Mouse (Mus musculus) myocyte (in vitro differentiated cells): ENCODE results near the gene Vps45. TPM values are rescaled to one million over a fixed set of nuclear protein-coding genes. Genes with fewer than 3 reads are reported as not detected.

Source experiments
- H3K27me3 ChIP-seq: one replicate; pipeline ENCODE4 v1.6.1; 2011; ENCODE audit not compliant: control insufficient read depth, insufficient read depth, insufficient read length
- H3K36me3 ChIP-seq: one replicate; pipeline ENCODE4 v1.6.1; 2011; ENCODE audit not compliant: control insufficient read depth, insufficient read depth
- H3K4me2 ChIP-seq: one replicate; pipeline ENCODE4 v1.6.1; 2011; ENCODE audit warnings: low read depth, control low read depth
- H3K4me3 ChIP-seq: one replicate; pipeline ENCODE4 v1.5.1; 2011; ENCODE audit warnings: mild to moderate bottlenecking, control low read depth, moderate library complexity
- H3K79me2 ChIP-seq: one replicate; pipeline ENCODE4 v1.6.1; 2011; ENCODE audit not compliant: control insufficient read depth, insufficient read depth
- H3ac ChIP-seq: one replicate; pipeline ENCODE4 v1.6.1; 2011; ENCODE audit not compliant: control insufficient read depth, insufficient read length
- CEBPB ChIP-seq: IDR thresholded peaks from 2 replicates; pipeline ENCODE4 v1.6.1; 2011; ENCODE audit warnings: mild to moderate bottlenecking, moderate library complexity; ENCODE audit not compliant: poor library complexity, insufficient read depth, severe bottlenecking
- E2F4 ChIP-seq: IDR thresholded peaks from one replicate; pipeline ENCODE4 v1.6.1; 2011; ENCODE audit warnings: mild to moderate bottlenecking, control low read depth, moderate library complexity; ENCODE audit not compliant: insufficient read depth
- MAX ChIP-seq: IDR thresholded peaks from one replicate; pipeline ENCODE4 v1.6.1; 2011; ENCODE audit warnings: low read depth, mild to moderate bottlenecking, control low read depth
- MYOD1 ChIP-seq, 3 experiments: IDR thresholded peaks; one replicate each; pipeline ENCODE4 v1.6.1; 2011; ENCODE audit warnings: control low read depth in 2 of 3, low read depth in 2 of 3, mild to moderate bottlenecking in 2 of 3, moderate library complexity in 1 of 3; ENCODE audit not compliant: insufficient read length in 2 of 3, control insufficient read depth in 1 of 3
- MYOG ChIP-seq, 3 experiments: IDR thresholded peaks; one replicate each; pipeline ENCODE4 v1.6.1; 2011; ENCODE audit warnings: control low read depth in 2 of 3, low read depth in 2 of 3, mild to moderate bottlenecking in 2 of 3; ENCODE audit not compliant: insufficient read length in 2 of 3, control insufficient read depth in 1 of 3, insufficient read depth in 1 of 3
- POLR2A ChIP-seq: IDR thresholded peaks from one replicate; pipeline ENCODE4 v1.6.1; 2011; ENCODE audit warnings: low read depth, mild to moderate bottlenecking, control low read depth, moderate library complexity; ENCODE audit not compliant: insufficient read length
- POLR2AphosphoS2 ChIP-seq: IDR thresholded peaks from one replicate; pipeline ENCODE4 v1.6.1; 2011; ENCODE audit warnings: low read depth, control low read depth; ENCODE audit not compliant: insufficient read length
- REST ChIP-seq: IDR thresholded peaks from one replicate; pipeline ENCODE4 v1.6.1; 2011; ENCODE audit warnings: mild to moderate bottlenecking, control low read depth, moderate library complexity; ENCODE audit not compliant: insufficient read depth, insufficient read length
- SRF ChIP-seq: IDR thresholded peaks from one replicate; pipeline ENCODE4 v1.6.1; 2011; ENCODE audit warnings: low read depth; ENCODE audit not compliant: control insufficient read depth, insufficient read length
- TCF12 ChIP-seq: IDR thresholded peaks from one replicate; pipeline ENCODE4 v1.6.1; 2011; ENCODE audit warnings: mild to moderate bottlenecking, control low read depth; ENCODE audit not compliant: poor library complexity, insufficient read depth, severe bottlenecking
- TCF3 ChIP-seq: IDR thresholded peaks from one replicate; pipeline ENCODE4 v1.6.1; 2011; ENCODE audit warnings: low read depth, control low read depth; ENCODE audit not compliant: insufficient read length
- USF1 ChIP-seq: IDR thresholded peaks from one replicate; pipeline ENCODE4 v1.6.1; 2011; ENCODE audit warnings: low read depth, mild to moderate bottlenecking, control low read depth, moderate library complexity
- polyA plus RNA-seq: library from polyadenylated mRNA; unstranded; fragments of >200 nt; fragmentation: generic; extraction: Trizol; gene quantifications from one replicate; pipeline ENCODE4 v1.2.1, GENCODE M21; 2012; ENCODE audit warnings: missing spikeins

The Vps45 gene
- polyA plus RNA-seq, 1 experiment = 22.0 TPM

DNA sequence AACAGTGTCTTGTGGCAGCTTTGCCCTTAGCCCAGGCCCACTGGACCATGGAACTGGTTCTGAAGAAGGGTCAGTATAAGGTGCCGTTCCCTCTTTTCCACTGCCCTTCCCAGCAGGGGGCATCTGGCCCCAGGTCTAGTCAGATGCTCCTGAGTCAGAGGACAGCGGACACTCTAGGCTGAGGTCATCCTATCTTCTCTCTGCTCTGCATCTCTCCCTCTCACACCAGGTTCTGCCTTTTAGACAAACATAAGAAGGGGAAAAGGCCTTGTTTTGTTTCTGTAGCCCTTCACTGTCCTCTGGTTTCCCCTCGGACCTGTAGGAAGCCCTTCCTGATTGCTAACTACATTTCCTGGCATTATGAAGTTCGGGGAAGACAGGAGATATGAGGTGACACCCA lies 64.4 kb downstream of the Vps45 start:
- H3K4me3 ChIP-seq = peak overlapping the region; percentile 65
- H3ac ChIP-seq = no peak overlapping the region
- no peaks in the 10 kb centered on the region for H3K27me3 ChIP-seq
- H3K79me2 ChIP-seq = peaks cover 26% of the 10 kb centered on the region
- H3K36me3 ChIP-seq = no peaks in the 10 kb centered on the region
- TF ChIP-seq MYOD1 (IDR thresholded peaks at IDR 0.05; ENCODE audit: control insufficient read depth in 1 of 3, insufficient read length in 2 of 3, low read depth in 2 of 3) = peak in 1 of 3 experiments; percentile 37
- no peak for TF ChIP-seq POLR2A
- peak overlapping the region; percentile 95 for H3K4me2 ChIP-seq

DNA sequence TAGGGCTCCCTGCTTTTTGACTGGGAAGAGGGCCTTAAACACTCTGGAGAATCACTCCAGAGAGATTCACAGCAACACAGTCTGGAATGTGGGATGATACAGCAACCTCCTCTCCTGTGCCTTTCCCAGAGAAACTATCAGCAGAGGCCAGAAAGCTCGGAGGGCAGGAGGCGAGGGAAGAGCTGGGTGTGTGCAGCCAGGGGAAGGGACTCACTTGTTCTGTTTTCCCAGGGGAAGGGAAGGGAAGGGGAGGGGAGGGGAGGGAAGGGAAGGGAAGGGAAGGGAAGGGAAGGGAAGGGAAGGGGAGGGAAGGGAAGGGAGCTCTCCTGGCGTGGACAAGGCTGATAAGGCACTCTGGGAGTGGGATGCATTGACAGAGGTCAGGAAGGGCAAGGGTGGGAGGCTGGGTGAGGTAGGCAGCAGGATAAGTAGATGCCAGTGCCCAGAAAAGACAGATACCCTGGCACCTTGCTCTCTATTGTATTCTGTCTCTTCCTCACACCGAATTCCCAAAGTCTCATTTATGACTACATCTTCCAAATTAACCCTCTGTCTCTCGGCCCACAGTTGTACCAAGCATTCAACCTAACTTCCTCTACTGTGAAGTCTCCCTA lies 65.2 kb downstream of the Vps45 start:
- H3K36me3 ChIP-seq = no peaks in the 10 kb centered on the region
- peak overlapping the region; percentile 65 for H3K4me3 ChIP-seq
- H3K4me2 ChIP-seq = peak overlapping the region; percentile 95
- H3K79me2 ChIP-seq = peaks cover 26% of the 10 kb centered on the region
- H3ac ChIP-seq = no peak overlapping the region
- H3K27me3 ChIP-seq = no peaks in the 10 kb centered on the region
- no peak for TF ChIP-seq SRF
- TF ChIP-seq POLR2A = no peak
- no peak for TF ChIP-seq TCF3
- no peak for TF ChIP-seq MYOG (IDR thresholded peaks at IDR 0.05; ENCODE audit: control insufficient read depth in 1 of 3, insufficient read depth in 1 of 3, insufficient read length in 2 of 3, low read depth in 2 of 3)
- TF ChIP-seq CEBPB = no peak
- no peak for TF ChIP-seq REST
- TF ChIP-seq TCF12 = no peak
- no peak for TF ChIP-seq E2F4
- TF ChIP-seq POLR2AphosphoS2 = no peak
- TF ChIP-seq USF1 = no peak
- no peak for TF ChIP-seq MAX
- TF ChIP-seq MYOD1 (IDR thresholded peaks at IDR 0.05; ENCODE audit: control insufficient read depth in 1 of 3, insufficient read length in 2 of 3, low read depth in 2 of 3) = no peak

DNA sequence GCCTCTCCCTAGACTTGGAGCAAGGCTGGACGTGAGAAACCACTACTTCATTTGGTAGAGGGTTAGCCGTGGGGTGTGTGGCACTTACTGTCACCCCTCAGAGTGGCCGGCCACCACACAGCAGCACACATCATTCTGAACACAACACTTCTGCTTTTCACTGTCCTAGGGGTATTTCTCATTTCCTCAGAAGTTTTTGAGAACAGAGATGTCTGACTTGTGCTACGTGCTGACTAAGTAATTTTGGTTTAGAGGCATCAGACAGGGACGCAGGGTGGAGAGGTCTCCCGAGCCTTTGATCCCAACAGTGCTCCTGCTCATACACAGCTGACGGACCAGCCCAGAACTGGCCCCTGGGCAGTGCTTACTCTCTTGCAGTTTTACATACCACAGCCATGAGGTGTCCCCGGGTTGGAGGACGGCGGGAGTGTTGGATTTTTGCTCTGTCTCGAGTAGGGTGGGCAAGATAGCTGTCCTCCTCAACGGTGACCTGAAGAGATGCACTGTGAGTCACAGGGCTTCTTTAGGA lies 67.8 kb downstream of the Vps45 start:
- Histone ChIP-seq H3K36me3 (no peaks in the 10 kb centered on the region), H3K79me2 (peaks cover 26% of the 10 kb centered on the region), H3K27me3 (no peaks in the 10 kb centered on the region), H3K4me2 (peak overlapping the region; percentile 40), H3ac (no peak overlapping the region), H3K4me3 (no peak overlapping the region)
- TF ChIP-seq MYOG (IDR thresholded peaks at IDR 0.05; ENCODE audit: control insufficient read depth in 1 of 3, insufficient read depth in 1 of 3, insufficient read length in 2 of 3, low read depth in 2 of 3) = peak in 2 of 3 experiments; percentile 7 to 67
- TF ChIP-seq POLR2AphosphoS2 = no peak
- no peak for TF ChIP-seq CEBPB
- TF ChIP-seq TCF3 = no peak
- no peak for TF ChIP-seq SRF
- TF ChIP-seq TCF12 = no peak
- peak in 1 of 3 experiments; percentile 52 for TF ChIP-seq MYOD1 (IDR thresholded peaks at IDR 0.05; ENCODE audit: control insufficient read depth in 1 of 3, insufficient read length in 2 of 3, low read depth in 2 of 3)
- TF ChIP-seq REST = no peak
- TF ChIP-seq MAX = no peak

DNA sequence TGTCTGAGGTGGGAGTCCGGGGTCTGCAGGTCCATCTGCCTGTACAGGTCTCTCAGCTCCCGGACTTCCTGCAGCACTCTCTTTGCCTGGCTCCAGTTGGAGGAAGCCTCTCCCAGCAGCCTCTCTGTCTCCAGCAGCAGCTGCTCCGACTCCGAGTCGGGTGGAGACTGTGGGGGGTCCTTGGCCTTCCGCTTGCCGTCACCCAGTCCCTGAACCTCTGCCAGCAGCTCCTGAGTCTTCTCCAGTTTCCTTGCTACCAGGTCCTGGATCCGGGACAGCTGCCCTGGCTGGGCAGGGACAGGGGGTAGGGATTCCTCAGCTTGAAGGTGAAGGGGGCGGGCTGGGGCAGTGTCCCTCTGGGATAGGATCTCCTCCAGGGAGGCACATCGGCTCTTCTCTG lies 69.3 kb downstream of the Vps45 start:
- Histone ChIP-seq H3K27me3 (no peaks in the 10 kb centered on the region), H3K36me3 (no peaks in the 10 kb centered on the region), H3K79me2 (peaks cover 19% of the 10 kb centered on the region), H3ac (no peak overlapping the region), H3K4me2 (no peak overlapping the region), H3K4me3 (no peak overlapping the region)
- TF ChIP-seq MYOD1 (IDR thresholded peaks at IDR 0.05; ENCODE audit: control insufficient read depth in 1 of 3, insufficient read length in 2 of 3, low read depth in 2 of 3) (peak in 2 of 3 experiments; percentile 63 to 83), MYOG (IDR thresholded peaks at IDR 0.05; ENCODE audit: control insufficient read depth in 1 of 3, insufficient read depth in 1 of 3, insufficient read length in 2 of 3, low read depth in 2 of 3) (peak; percentile 25 to 93 (median 69)), MAX (no peak)

DNA sequence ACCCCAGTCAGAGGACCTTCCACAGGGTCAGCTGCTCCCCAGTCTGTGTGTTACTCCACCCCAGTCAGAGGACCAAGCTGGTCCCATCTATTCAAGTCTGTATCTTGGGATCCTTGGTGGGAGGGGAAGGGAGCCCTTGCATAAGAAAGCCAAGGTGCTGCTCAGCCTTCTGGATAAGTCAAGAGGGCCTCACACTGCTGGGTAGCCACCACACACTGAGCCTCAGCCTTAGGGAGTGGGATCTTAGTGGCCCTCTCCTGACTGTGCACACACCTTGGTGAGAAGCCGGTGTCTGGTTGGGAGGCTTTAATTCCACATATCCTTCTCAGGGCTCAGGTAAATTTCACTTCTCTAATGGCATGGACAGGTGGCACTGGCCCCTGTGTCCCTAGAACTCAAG lies 70.1 kb downstream of the Vps45 start:
- H3K79me2 ChIP-seq = peaks cover 10% of the 10 kb centered on the region
- H3K4me3 ChIP-seq = no peak overlapping the region
- no peak overlapping the region for H3ac ChIP-seq

More for the DNA sequence above, 70.1 kb downstream of the Vps45 start:
- Histone ChIP-seq H3K27me3 (no peaks in the 10 kb centered on the region), H3K4me2 (no peak overlapping the region), H3K36me3 (no peaks in the 10 kb centered on the region)
- TF ChIP-seq CEBPB (no peak), TCF12 (no peak), POLR2A (no peak), REST (no peak), MYOG (IDR thresholded peaks at IDR 0.05; ENCODE audit: control insufficient read depth in 1 of 3, insufficient read depth in 1 of 3, insufficient read length in 2 of 3, low read depth in 2 of 3) (no peak), POLR2AphosphoS2 (no peak), E2F4 (no peak), MYOD1 (IDR thresholded peaks at IDR 0.05; ENCODE audit: control insufficient read depth in 1 of 3, insufficient read length in 2 of 3, low read depth in 2 of 3) (no peak), MAX (no peak), TCF3 (no peak), SRF (no peak), USF1 (no peak)
